Mouse (Mus musculus): ENCODE results near the gene Srek1. TPM values are rescaled to one million over a fixed set of nuclear protein-coding genes. Genes with fewer than 3 reads are reported as not detected.

Gene Srek1
- total and polyA plus RNA-seq, 3 experiments = 31.0 to 68.5 TPM; not detected in 1

DNA sequence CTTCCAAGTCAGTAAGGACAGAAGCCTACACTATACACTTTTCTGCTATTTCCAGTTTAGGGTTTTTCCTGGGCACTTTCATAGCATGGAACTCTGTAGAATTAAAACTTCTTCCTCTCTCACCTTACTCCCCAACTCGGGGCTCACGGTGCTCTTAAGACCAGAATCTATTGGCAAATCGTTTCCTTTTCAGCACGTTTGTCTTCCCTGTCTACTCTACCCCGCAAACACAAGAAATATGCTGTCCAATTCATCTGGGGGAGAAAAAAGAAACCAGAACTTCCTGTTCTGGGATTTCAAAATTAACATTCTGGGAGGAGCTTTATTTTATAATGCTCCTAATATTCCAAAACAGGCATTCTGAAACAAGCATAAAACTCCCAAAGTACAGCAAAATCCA lies 6.5 kb downstream of the Srek1 start:
- Histone ChIP-seq H3K9me3 (replicated peaks; ENCODE audit: insufficient read depth, low read length) (no peaks in the 10 kb centered on the region), H3K36me3 (ENCODE audit: control insufficient read depth in 1 of 2, insufficient read depth in 2 of 2, low read length in 2 of 2) (peaks cover 35 to 45% of the 10 kb centered on the region in 2 experiments), H3K4me3 (ENCODE audit: control insufficient read depth in 1 of 2, insufficient read depth in 1 of 2, low read depth in 2 of 2, low read length in 2 of 2) (no peak overlapping the region), H3K27ac (ENCODE audit: control insufficient read depth, low read depth, low read length) (no peak overlapping the region), H3K79me2 (ENCODE audit: control insufficient read depth, insufficient read depth, low read length, poor library complexity) (peaks cover 29% of the 10 kb centered on the region), H3K9ac (ENCODE audit: control insufficient read depth, low read depth, low read length, poor library complexity, severe bottlenecking) (no peak overlapping the region), H3K27me3 (ENCODE audit: control insufficient read depth in 1 of 2, insufficient read depth in 2 of 2, low read length in 2 of 2) (no peaks in the 10 kb centered on the region), H3K4me1 (ENCODE audit: control insufficient read depth in 1 of 2, insufficient read depth in 2 of 2, low read length in 2 of 2) (peaks cover 5 to 13% of the 10 kb centered on the region in 2 experiments)
- DNase-seq (ENCODE audit: low read depth, low spot score) = no peak
- TF ChIP-seq ZNF384 (IDR thresholded peaks at IDR 0.05; ENCODE audit: low read depth, low read length) (no peak), ZC3H11A (IDR thresholded peaks at IDR 0.05; ENCODE audit: low read depth, low read length) (no peak), POLR2A (IDR thresholded peaks at IDR 0.05; ENCODE audit: control insufficient read depth in 1 of 2, insufficient read depth in 1 of 2, low read depth in 1 of 2, low read length in 2 of 2, poor library complexity in 1 of 2) (no peak), BHLHE40 (IDR thresholded peaks at IDR 0.05; ENCODE audit: borderline replicate concordance, low read depth, low read length) (no peak), KAT2A (conservative IDR thresholded peaks at IDR 0.05; ENCODE audit: low read depth, low read length) (no peak), E2F4 (IDR thresholded peaks at IDR 0.05; ENCODE audit: borderline replicate concordance, low read depth, low read length) (no peak), ETS1 (IDR thresholded peaks at IDR 0.05; ENCODE audit: low read depth, low read length) (no peak), TAL1 (IDR thresholded peaks at IDR 0.05; ENCODE audit: low read length) (no peak), USF2 (IDR thresholded peaks at IDR 0.05; ENCODE audit: borderline replicate concordance in 1 of 2, insufficient read depth in 1 of 2, low read depth in 1 of 2, low read length in 2 of 2) (no peak), MAX (IDR thresholded peaks at IDR 0.05; ENCODE audit: low read length) (no peak), MEF2A (IDR thresholded peaks at IDR 0.05; ENCODE audit: extremely low read depth, insufficient replicate concordance, low read depth, low read length, poor library complexity, severe bottlenecking) (no peak), HCFC1 (IDR thresholded peaks at IDR 0.05; ENCODE audit: low read depth, low read length) (no peak), POLR2AphosphoS2 (IDR thresholded peaks at IDR 0.05; ENCODE audit: low read length) (no peak), MAFK (IDR thresholded peaks at IDR 0.05; ENCODE audit: borderline replicate concordance, low read depth, low read length) (no peak), GABPA (IDR thresholded peaks at IDR 0.05; ENCODE audit: low read depth, low read length) (no peak), ZKSCAN1 (IDR thresholded peaks at IDR 0.05; ENCODE audit: low read depth, low read length) (no peak), POLR2AphosphoS5 (IDR thresholded peaks at IDR 0.05; ENCODE audit: borderline replicate concordance, low read depth, low read length) (no peak), CHD2 (IDR thresholded peaks at IDR 0.05; ENCODE audit: low read length) (no peak), ZMIZ1 (IDR thresholded peaks at IDR 0.05; ENCODE audit: low read depth, low read length) (no peak)

- Histone ChIP-seq H3K4me1 (ENCODE audit: control insufficient read depth in 1 of 2, insufficient read depth in 2 of 2, low read length in 2 of 2) (no peaks in the 10 kb centered on the region), H3K9ac (ENCODE audit: control insufficient read depth, low read depth, low read length, poor library complexity, severe bottlenecking) (no peak overlapping the region), H3K36me3 (ENCODE audit: control insufficient read depth in 1 of 2, insufficient read depth in 2 of 2, low read length in 2 of 2) (peaks cover 7 to 69% of the 10 kb centered on the region in 2 experiments), H3K9me3 (replicated peaks; ENCODE audit: insufficient read depth, low read length) (no peaks in the 10 kb centered on the region), H3K79me2 (ENCODE audit: control insufficient read depth, insufficient read depth, low read length, poor library complexity) (no peaks in the 10 kb centered on the region; the same call in 1 of the 2 replicates), H3K4me3 (ENCODE audit: control insufficient read depth in 1 of 2, insufficient read depth in 1 of 2, low read depth in 2 of 2, low read length in 2 of 2) (no peak overlapping the region), H3K27me3 (ENCODE audit: control insufficient read depth in 1 of 2, insufficient read depth in 2 of 2, low read length in 2 of 2) (no peaks in the 10 kb centered on the region), H3K27ac (ENCODE audit: control insufficient read depth, low read depth, low read length) (no peak overlapping the region)
- TF ChIP-seq ELF1 (IDR thresholded peaks at IDR 0.05; ENCODE audit: low read depth, low read length) (no peak), RAD21 (IDR thresholded peaks at IDR 0.05; ENCODE audit: low read depth, low read length) (no peak), MAFK (IDR thresholded peaks at IDR 0.05; ENCODE audit: borderline replicate concordance, low read depth, low read length) (no peak), MXI1 (IDR thresholded peaks at IDR 0.05; ENCODE audit: low read depth, low read length) (no peak), MEF2A (IDR thresholded peaks at IDR 0.05; ENCODE audit: extremely low read depth, insufficient replicate concordance, low read depth, low read length, poor library complexity, severe bottlenecking) (no peak)
- DNase-seq (ENCODE audit: low read depth, low spot score) = no peak
These were observed 10.8 kb downstream of the Srek1 start for GRCm38 (mm10) chr13:103763640-103764039.

Data from MEL (cell line).